In genomic region chr14:16483656-16484380, GRCm38 (mm10) we compare ENCODE assay signal across 8 mouse cellular contexts.
DNase-seq lines count a peak whose midpoint lies in the region; ATAC-seq and TF ChIP-seq lines count a peak whose summit lies in the region.

No protein-coding gene starts in this region.

- no peak overlapping the region for H3K9ac ChIP-seq in kidney, embryonic 14.5 days (ENCODE audit: low read depth, low read length)

- peak; percentile 70; the same call in 1 of the 2 replicates for ATAC-seq in kidney, embryonic 14.5 days (ENCODE audit: low FRiP score, low TSS enrichment)

- no peak for TF ChIP-seq CTCF in embryonic fibroblast, embryonic 13.5 days (IDR thresholded peaks at IDR 0.05; ENCODE audit: borderline replicate concordance, insufficient read depth, low read length)

- no peaks in the 10 kb centered on the region for H3K27me3 ChIP-seq in kidney, embryonic 14.5 days (ENCODE audit: control insufficient read depth, insufficient read depth, low read length)

- H3K4me1 ChIP-seq in embryonic fibroblast, embryonic 13.5 days (ENCODE audit: control insufficient read depth, insufficient read depth, low read length) = peaks cover 10% of the 10 kb centered on the region
- 0 out of 2 replicates have a peak, but pooled peaks cover 7% of the 10 kb centered on the region for H3K4me1 ChIP-seq in kidney, embryonic 14.5 days (ENCODE audit: control insufficient read depth, insufficient read depth, low read length)

- no peak for TF ChIP-seq POLR2A in embryonic fibroblast, embryonic 13.5 days (IDR thresholded peaks at IDR 0.05; ENCODE audit: low read depth, low read length)

- no peaks in the 10 kb centered on the region for H3K36me3 ChIP-seq in kidney, embryonic 14.5 days (ENCODE audit: control insufficient read depth, insufficient read depth, low read length)

- no peak overlapping the region for H3K4me3 ChIP-seq in embryonic fibroblast, embryonic 13.5 days (ENCODE audit: insufficient read depth, low read length)
- no peak overlapping the region for H3K4me3 ChIP-seq in kidney, embryonic 14.5 days (ENCODE audit: low read length)

- peak overlapping the region; percentile 74 for H3K27ac ChIP-seq in embryonic fibroblast, embryonic 13.5 days (ENCODE audit: insufficient read depth, low read length)
- no peak overlapping the region for H3K27ac ChIP-seq in kidney, embryonic 14.5 days (ENCODE audit: low read depth, low read length)

- DNase-seq in retina, postnatal 1 day = peak; percentile 36
- no peak for DNase-seq in retina, embryonic 14.5 days (ENCODE audit: low spot score)
- peak; percentile 54 for DNase-seq in skeletal muscle tissue, adult 2 months (ENCODE audit: low read depth, low spot score)
- DNase-seq in spleen, postnatal 14 days (ENCODE audit: low spot score in 2 of 2) = no peak
- no peak for DNase-seq in thymus, postnatal 36 days
- no peak for DNase-seq in left cerebral cortex, adult 9 months (ENCODE audit: low spot score in 2 of 2)

- 60% methylated on average over 8 of the region's 8 CpGs for WGBS in kidney, embryonic 14.5 days

- no peaks in the 10 kb centered on the region for H3K9me3 ChIP-seq in kidney, embryonic 14.5 days (ENCODE audit: control insufficient read depth, low read length)

- H3K4me2 ChIP-seq in kidney, embryonic 14.5 days (replicated peaks; ENCODE audit: low read depth, low read length) = no peak overlapping the region

Comparison
In these comparisons a context has a peak if more than half of its experiments do, and no peak if none do; other contexts are left out.
1. DNase-seq: peak in retina, postnatal 1 day (single experiment) and skeletal muscle tissue, adult 2 months (single experiment); none in retina, embryonic 14.5 days (single experiment), spleen, postnatal 14 days (0 of 2), thymus, postnatal 36 days (0 of 2) and left cerebral cortex, adult 9 months (0 of 2).